Mouse (Mus musculus): ENCODE measurements at regions not wholly inside any gene's neighbourhood (a gene's known extent, or its start where the extent isn't known, plus 50 kb on each side); places are given as distances from the start of the nearest gene placed in this dataset.

GRCm38 (mm10) chr1:137669849-137670248 lies 505.7 kb downstream of the Ptprc start:
- Histone ChIP-seq H3K36me3 (ENCODE audit: control insufficient read depth, insufficient read depth, low read length) (no peaks in the 10 kb centered on the region), H3K4me3 (ENCODE audit: low read depth, low read length) (no peak overlapping the region), H3K9me3 (ENCODE audit: control insufficient read depth, low read length) (no peaks in the 10 kb centered on the region), H3K4me2 (no peak overlapping the region), H3K27me3 (replicated peaks; ENCODE audit: control insufficient read depth, insufficient read depth, low read length) (no peaks in the 10 kb centered on the region), H3K27ac (ENCODE audit: low read depth, low read length) (no peak overlapping the region), H3K9ac (ENCODE audit: low read depth, low read length) (no peak overlapping the region), H3K4me1 (replicated peaks; ENCODE audit: control insufficient read depth, insufficient read depth, low read length) (no peaks in the 10 kb centered on the region)
- ATAC-seq (replicated peaks; ENCODE audit: low FRiP score) = no peak
- 75% methylated on average over 3 of the region's 3 CpGs for WGBS
- DNase-seq (ENCODE audit: low spot score) = no peak

DNA sequence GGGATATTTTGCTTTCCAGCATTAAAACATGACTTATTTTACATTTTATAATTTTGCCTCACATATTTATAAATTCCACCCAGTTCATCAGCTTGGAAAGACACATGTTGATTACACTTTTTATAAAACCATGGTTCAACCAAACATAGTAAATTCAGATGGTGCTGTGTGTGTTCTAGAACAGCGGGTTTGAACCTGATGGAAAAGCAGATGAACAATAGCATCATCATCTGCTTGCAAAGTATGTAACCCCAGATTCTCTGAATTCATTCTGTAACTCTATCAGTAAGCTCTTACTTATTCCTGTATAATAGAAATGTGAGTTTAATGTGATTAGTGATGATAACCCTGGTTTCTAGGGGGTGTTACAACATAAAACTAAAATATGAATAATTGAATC lies 517.4 kb downstream of the Ptprc start:
- Histone ChIP-seq H3K27me3 (replicated peaks; ENCODE audit: control insufficient read depth, insufficient read depth, low read length) (no peaks in the 10 kb centered on the region), H3K4me2 (no peak overlapping the region), H3K9me3 (ENCODE audit: control insufficient read depth, low read length) (no peaks in the 10 kb centered on the region), H3K4me1 (replicated peaks; ENCODE audit: control insufficient read depth, insufficient read depth, low read length) (no peaks in the 10 kb centered on the region), H3K9ac (ENCODE audit: low read depth, low read length) (no peak overlapping the region), H3K36me3 (ENCODE audit: control insufficient read depth, insufficient read depth, low read length) (no peaks in the 10 kb centered on the region), H3K27ac (ENCODE audit: low read depth, low read length) (no peak overlapping the region), H3K4me3 (ENCODE audit: low read depth, low read length) (no peak overlapping the region)
- DNase-seq (ENCODE audit: low spot score) (no peak), ATAC-seq (replicated peaks; ENCODE audit: low FRiP score) (no peak)
- 88% methylated on average over 1 of the region's 1 CpGs for WGBS

DNA sequence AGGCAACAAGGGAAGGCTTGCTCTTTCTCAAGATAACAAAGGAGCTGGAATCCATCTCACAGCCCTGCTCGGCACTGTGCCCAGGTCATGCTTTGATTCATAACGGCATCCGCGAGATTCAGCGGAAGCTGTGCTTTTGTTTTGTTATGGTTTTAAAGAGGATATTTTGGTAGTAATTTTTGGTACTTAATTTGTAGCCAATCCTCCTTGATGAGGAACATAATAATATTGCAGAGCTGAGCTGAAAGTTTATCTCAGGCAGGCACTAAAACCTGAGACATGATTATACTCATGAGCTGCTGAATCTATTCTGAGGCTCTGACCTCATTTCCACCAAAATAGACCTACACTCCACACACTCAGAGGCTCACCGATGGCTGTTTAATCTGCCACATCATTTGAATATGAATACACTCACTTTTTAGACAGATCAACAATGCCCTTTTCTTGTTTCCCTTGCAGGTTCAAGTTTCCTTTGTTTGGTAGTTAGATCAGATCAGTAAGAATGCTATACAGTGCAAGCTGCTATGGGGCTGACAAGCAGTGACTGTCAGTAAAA lies 518.5 kb downstream of the Ptprc start:
- no peak overlapping the region for H3K9ac ChIP-seq (ENCODE audit: low read depth, low read length)
- 75% methylated on average over 6 of the region's 6 CpGs for WGBS

GRCm38 (mm10) chr1:137654171-137654570 lies 521.3 kb downstream of the Ptprc start:
- WGBS = 70% methylated on average over 4 of the region's 4 CpGs
- Histone ChIP-seq H3K4me1 (replicated peaks; ENCODE audit: control insufficient read depth, insufficient read depth, low read length) (no peaks in the 10 kb centered on the region), H3K9me3 (ENCODE audit: control insufficient read depth, low read length) (no peaks in the 10 kb centered on the region), H3K9ac (ENCODE audit: low read depth, low read length) (no peak overlapping the region), H3K4me3 (ENCODE audit: low read depth, low read length) (no peak overlapping the region), H3K36me3 (ENCODE audit: control insufficient read depth, insufficient read depth, low read length) (no peaks in the 10 kb centered on the region), H3K27me3 (replicated peaks; ENCODE audit: control insufficient read depth, insufficient read depth, low read length) (no peaks in the 10 kb centered on the region), H3K27ac (ENCODE audit: low read depth, low read length) (no peak overlapping the region), H3K4me2 (no peak overlapping the region)
- DNase-seq (ENCODE audit: low spot score) (no peak), ATAC-seq (replicated peaks; ENCODE audit: low FRiP score) (no peak)

More for the DNA sequence above, 518.5 kb downstream of the Ptprc start:
- H3K4me2 ChIP-seq = no peak overlapping the region
- no peak overlapping the region for H3K27ac ChIP-seq (ENCODE audit: low read depth, low read length)
- H3K36me3 ChIP-seq (ENCODE audit: control insufficient read depth, insufficient read depth, low read length) = no peaks in the 10 kb centered on the region
- H3K9me3 ChIP-seq (ENCODE audit: control insufficient read depth, low read length) = no peaks in the 10 kb centered on the region
- H3K4me1 ChIP-seq (replicated peaks; ENCODE audit: control insufficient read depth, insufficient read depth, low read length) = no peaks in the 10 kb centered on the region
- ATAC-seq (replicated peaks; ENCODE audit: low FRiP score) (no peak), DNase-seq (ENCODE audit: low spot score) (no peak)
- H3K4me3 ChIP-seq (ENCODE audit: low read depth, low read length) = no peak overlapping the region
- no peaks in the 10 kb centered on the region for H3K27me3 ChIP-seq (replicated peaks; ENCODE audit: control insufficient read depth, insufficient read depth, low read length)

DNA sequence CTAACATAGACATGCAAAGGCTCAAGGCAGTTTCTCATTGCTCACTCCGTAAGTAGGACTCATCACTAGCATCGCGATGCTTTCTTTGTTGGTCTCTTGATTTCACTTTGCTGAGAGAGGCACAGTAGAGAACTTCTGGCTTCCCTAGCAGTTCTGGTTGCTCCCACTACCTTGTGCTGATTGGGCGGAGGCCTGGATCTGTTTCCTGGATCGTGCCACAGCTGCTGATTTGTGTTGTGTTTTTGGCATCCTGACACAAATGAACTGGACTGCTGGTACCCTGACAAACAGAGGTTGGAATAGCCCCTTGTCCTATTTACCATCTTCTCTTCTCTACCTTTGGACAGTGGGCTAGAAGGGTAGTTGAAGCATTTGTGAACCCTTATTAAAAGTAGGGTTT lies 522.0 kb downstream of the Ptprc start:
- Histone ChIP-seq H3K9ac (ENCODE audit: low read depth, low read length) (no peak overlapping the region), H3K36me3 (ENCODE audit: control insufficient read depth, insufficient read depth, low read length) (no peaks in the 10 kb centered on the region), H3K4me2 (no peak overlapping the region), H3K9me3 (ENCODE audit: control insufficient read depth, low read length) (no peaks in the 10 kb centered on the region), H3K4me3 (ENCODE audit: low read depth, low read length) (no peak overlapping the region), H3K27ac (ENCODE audit: low read depth, low read length) (no peak overlapping the region), H3K4me1 (replicated peaks; ENCODE audit: control insufficient read depth, insufficient read depth, low read length) (no peaks in the 10 kb centered on the region), H3K27me3 (replicated peaks; ENCODE audit: control insufficient read depth, insufficient read depth, low read length) (no peaks in the 10 kb centered on the region)
- no peak for ATAC-seq (replicated peaks; ENCODE audit: low FRiP score)
- no peak for DNase-seq (ENCODE audit: low spot score)
- WGBS = 78% methylated on average over 5 of the region's 5 CpGs

DNA sequence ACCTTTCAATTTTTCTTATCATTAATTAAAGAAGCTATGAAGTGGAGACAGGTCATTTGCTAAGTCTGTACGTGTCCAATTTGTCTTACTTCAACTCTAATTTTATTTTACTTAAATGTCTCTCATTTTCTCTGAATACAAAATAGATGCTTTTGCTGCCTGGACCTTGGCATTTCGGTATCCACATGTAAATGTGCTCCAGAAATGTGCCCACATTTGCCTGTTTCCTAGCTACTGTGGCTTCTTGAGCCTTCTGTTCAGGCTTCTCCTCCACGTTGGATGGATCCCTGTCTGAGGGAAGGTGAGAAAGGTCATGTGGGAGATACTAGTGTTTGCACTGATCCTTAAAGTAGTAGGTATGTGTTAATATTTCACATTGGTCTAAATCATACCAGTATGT lies 524.9 kb downstream of the Ptprc start:
- no peak for ATAC-seq (replicated peaks; ENCODE audit: low FRiP score)
- Histone ChIP-seq H3K27ac (ENCODE audit: low read depth, low read length) (no peak overlapping the region), H3K4me1 (replicated peaks; ENCODE audit: control insufficient read depth, insufficient read depth, low read length) (no peaks in the 10 kb centered on the region), H3K9me3 (ENCODE audit: control insufficient read depth, low read length) (no peaks in the 10 kb centered on the region), H3K27me3 (replicated peaks; ENCODE audit: control insufficient read depth, insufficient read depth, low read length) (no peaks in the 10 kb centered on the region), H3K4me3 (ENCODE audit: low read depth, low read length) (no peak overlapping the region), H3K4me2 (no peak overlapping the region), H3K36me3 (ENCODE audit: control insufficient read depth, insufficient read depth, low read length) (no peaks in the 10 kb centered on the region), H3K9ac (ENCODE audit: low read depth, low read length) (no peak overlapping the region)
- 56% methylated on average over 3 of the region's 3 CpGs for WGBS
- DNase-seq (ENCODE audit: low spot score) = no peak

GRCm38 (mm10) chr1:137650082-137650481 lies 525.4 kb downstream of the Ptprc start:
- Histone ChIP-seq H3K4me1 (replicated peaks; ENCODE audit: control insufficient read depth, insufficient read depth, low read length) (no peaks in the 10 kb centered on the region), H3K36me3 (ENCODE audit: control insufficient read depth, insufficient read depth, low read length) (no peaks in the 10 kb centered on the region), H3K27me3 (replicated peaks; ENCODE audit: control insufficient read depth, insufficient read depth, low read length) (no peaks in the 10 kb centered on the region), H3K9me3 (ENCODE audit: control insufficient read depth, low read length) (no peaks in the 10 kb centered on the region), H3K4me2 (no peak overlapping the region), H3K4me3 (ENCODE audit: low read depth, low read length) (no peak overlapping the region), H3K9ac (ENCODE audit: low read depth, low read length) (no peak overlapping the region), H3K27ac (ENCODE audit: low read depth, low read length) (no peak overlapping the region)
- WGBS = 19% methylated on average over 2 of the region's 2 CpGs
- no peak for ATAC-seq (replicated peaks; ENCODE audit: low FRiP score)
- no peak for DNase-seq (ENCODE audit: low spot score)

- Histone ChIP-seq H3K9ac (ENCODE audit: low read depth, low read length) (no peak overlapping the region), H3K4me2 (no peak overlapping the region), H3K4me1 (replicated peaks; ENCODE audit: control insufficient read depth, insufficient read depth, low read length) (no peaks in the 10 kb centered on the region), H3K36me3 (ENCODE audit: control insufficient read depth, insufficient read depth, low read length) (no peaks in the 10 kb centered on the region), H3K27ac (ENCODE audit: low read depth, low read length) (no peak overlapping the region), H3K9me3 (ENCODE audit: control insufficient read depth, low read length) (no peaks in the 10 kb centered on the region), H3K4me3 (ENCODE audit: low read depth, low read length) (no peak overlapping the region), H3K27me3 (replicated peaks; ENCODE audit: control insufficient read depth, insufficient read depth, low read length) (no peaks in the 10 kb centered on the region)
- WGBS = 80% methylated on average over 1 of the region's 1 CpGs
- ATAC-seq (replicated peaks; ENCODE audit: low FRiP score) = no peak
- no peak for DNase-seq (ENCODE audit: low spot score)
Measured at GRCm38 (mm10) chr1:137648832-137649231, 526.7 kb downstream of the Ptprc start.

DNA sequence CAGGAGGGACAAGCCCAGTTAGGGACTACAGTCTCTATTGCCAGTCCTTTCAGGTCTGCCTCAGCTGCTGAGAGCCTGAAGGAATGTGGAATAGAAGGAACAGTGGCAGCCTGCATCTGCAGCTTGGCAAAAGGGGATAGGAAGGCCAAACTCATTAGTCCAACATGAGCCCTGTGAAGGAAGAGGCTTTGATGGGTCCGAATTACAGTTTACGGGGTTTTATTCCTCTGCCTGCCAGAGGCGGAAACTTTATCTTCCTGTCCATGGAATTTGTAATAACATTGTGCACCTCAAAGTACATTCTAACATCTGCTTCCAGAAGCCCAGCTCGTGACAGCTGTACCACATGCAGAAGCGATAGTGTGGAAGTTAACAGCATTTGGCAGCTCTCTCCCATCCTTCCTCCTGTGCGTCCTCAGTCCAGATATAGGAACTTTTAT lies 530.9 kb downstream of the Ptprc start:
- Histone ChIP-seq H3K4me2 (no peak overlapping the region), H3K4me3 (ENCODE audit: low read depth, low read length) (no peak overlapping the region), H3K27ac (ENCODE audit: low read depth, low read length) (no peak overlapping the region), H3K4me1 (replicated peaks; ENCODE audit: control insufficient read depth, insufficient read depth, low read length) (no peaks in the 10 kb centered on the region), H3K9me3 (ENCODE audit: control insufficient read depth, low read length) (no peaks in the 10 kb centered on the region), H3K9ac (ENCODE audit: low read depth, low read length) (no peak overlapping the region), H3K27me3 (replicated peaks; ENCODE audit: control insufficient read depth, insufficient read depth, low read length) (no peaks in the 10 kb centered on the region), H3K36me3 (ENCODE audit: control insufficient read depth, insufficient read depth, low read length) (no peaks in the 10 kb centered on the region)
- 67% methylated on average over 6 of the region's 6 CpGs for WGBS
- DNase-seq (ENCODE audit: low spot score) = no peak
- ATAC-seq (replicated peaks; ENCODE audit: low FRiP score) = no peak
